Mouse (Mus musculus) stomach, embryonic 15.5 days (tissue): ENCODE measurements around the gene Hoxa9. TPM values are rescaled to one million over a fixed set of nuclear protein-coding genes. Genes with fewer than 3 reads are reported as not detected.

Experiments used
- ATAC-seq: fragments of 200-750 bp; cut with Nextera tagmentation; 2 replicates; pipeline ENCODE4 v1.8.0; 2017; ENCODE audit warnings: low read depth, moderate number of reproducible peaks, moderate TSS enrichment; ENCODE audit not compliant: insufficient read depth, low FRiP score
- H3K27ac ChIP-seq: fragments of 300-500 bp; sonication (generic); 2 replicates; pipeline ENCODE4 v1.5.1; 2015; ENCODE audit warnings: mild to moderate bottlenecking, inconsistent platforms
- H3K27me3 ChIP-seq: fragments of 300-500 bp; sonication (generic); replicated peaks from 2 replicates; pipeline ENCODE4 v1.6.1; 2015; ENCODE audit warnings: inconsistent platforms
- H3K36me3 ChIP-seq: fragments of 300-500 bp; sonication (generic); 2 replicates; pipeline ENCODE4 v1.6.1; 2015; ENCODE audit warnings: inconsistent platforms
- H3K4me1 ChIP-seq: fragments of 300-500 bp; sonication (generic); 2 replicates; pipeline ENCODE4 v1.6.1; 2015; ENCODE audit warnings: inconsistent platforms
- H3K4me2 ChIP-seq: fragments of 300-500 bp; sonication (generic); 2 replicates; pipeline ENCODE4 v1.6.1; 2015; ENCODE audit warnings: mild to moderate bottlenecking, inconsistent platforms
- H3K4me3 ChIP-seq: fragments of 300-500 bp; sonication (generic); replicated peaks from 2 replicates; pipeline ENCODE4 v1.5.1; 2015; ENCODE audit warnings: inconsistent platforms
- H3K9ac ChIP-seq: fragments of 300-500 bp; sonication (generic); 2 replicates; pipeline ENCODE4 v1.6.1; 2015; ENCODE audit warnings: inconsistent platforms
- H3K9me3 ChIP-seq: fragments of 300-500 bp; sonication (generic); 2 replicates; pipeline ENCODE4 v1.6.1; 2016; ENCODE audit warnings: inconsistent platforms
- WGBS: fragments of 180-500 bp; shearing (Covaris S2); methylation state at CpG from one replicate; pipeline ENCODE4 v1.1.7; 2015; 5-methylcytosine and 5-hydroxymethylcytosine counted together
- microRNA counts: library from miRNA; unstranded; fragments of <30 nt; microRNA quantifications from one replicate; lab custom pipeline; 2016
- microRNA-seq: library from miRNA; unstranded; fragments of <30 nt; microRNA quantifications from one replicate; pipeline ENCODE4, GENCODE M21; 2016
- polyA plus RNA-seq: library from polyadenylated mRNA; unstranded; fragments of >200 nt; fragmentation: Nextera tagmentation; extraction: Ambion mirVana; gene quantifications from 2 replicates; pipeline ENCODE4 v1.2.1, GENCODE M21; 2015

Hoxa9 gene
- polyA plus RNA-seq, 1 experiment from 2014 or later, result 1.9 TPM

GRCm38 (mm10) chr6:52174968-52175751, 55.7 kb downstream of the Hoxa9 start:
- Histone ChIP-seq H3K4me1 (peaks cover 24% of the 10 kb centered on the region), H3K4me3 (peak overlapping the region; percentile 60)

GRCm38 (mm10) chr6:52173648-52174047, 57.2 kb downstream of the Hoxa9 start:
- Histone ChIP-seq H3K36me3 (no peaks in the 10 kb centered on the region), H3K4me3 (peak overlapping the region; percentile 41), H3K27me3 (peaks cover 15% of the 10 kb centered on the region), H3K9ac (no peak overlapping the region), H3K9me3 (no peaks in the 10 kb centered on the region), H3K4me1 (peaks cover 29% of the 10 kb centered on the region), H3K4me2 (peak overlapping the region; percentile 77), H3K27ac (peak overlapping the region; percentile 97)
- WGBS, result 3% methylated on average over 4 of the region's 4 CpGs
- ATAC-seq, result no peak

More at GRCm38 (mm10) chr6:52174968-52175751, 55.7 kb downstream of the Hoxa9 start:
- WGBS, result 2% methylated on average over 41 of the region's 41 CpGs
- peak overlapping the region; percentile 59 for H3K4me2 ChIP-seq
- H3K36me3 ChIP-seq, result no peaks in the 10 kb centered on the region
- ATAC-seq, result peak; percentile 20; the same call in 1 of the 2 replicates
- H3K9ac ChIP-seq, result peak overlapping the region; percentile 71
- peaks cover 12% of the 10 kb centered on the region; the same call in 1 of the 2 replicates for H3K27me3 ChIP-seq
- peak overlapping the region; percentile 96 for H3K27ac ChIP-seq
- no peaks in the 10 kb centered on the region for H3K9me3 ChIP-seq

MicroRNA genes within 50 kb of the gene (microRNA counts, 519-probe panel; counts per million panel counts)
- 2,244 counts per million, percentile 38 among the panel's probes with 10 or more counts for microRNA mmu-miR-196b (lab: Ali Mortazavi, UCI)

Small RNA genes within 50 kb of the gene (microRNA-seq; reads per million reads assigned to microRNA genes)
- gene Mir196b, result 595 reads per million, percentile 70 among the genes with 10 or more reads in this experiment

Other genes with a start within 250 kb of the Hoxa9 start
- gene Skap2, start 218.5 kb downstream of the Hoxa9 start, polyA plus RNA-seq, result 42.1 and 45.7 TPM in 2 replicates
- 1.3 and 2.2 TPM in 2 replicates for gene Hoxa1, start 72.8 kb downstream of the Hoxa9 start, polyA plus RNA-seq
- 8.8 and 12.2 TPM in 2 replicates for gene Hoxa2, start 66.3 kb downstream of the Hoxa9 start, polyA plus RNA-seq
- gene 5730596B20Rik, start 53.6 kb downstream of the Hoxa9 start, polyA plus RNA-seq, result 2.6 and 3.1 TPM in 2 replicates
- 4.4 and 5.3 TPM in 2 replicates for gene Hoxa4, start 39.3 kb downstream of the Hoxa9 start, polyA plus RNA-seq
- 19.8 and 20.2 TPM in 2 replicates for gene Hoxa5, start 26.5 kb downstream of the Hoxa9 start, polyA plus RNA-seq
- gene Hoxa6, start 22.4 kb downstream of the Hoxa9 start, polyA plus RNA-seq, result 1.7 and 1.9 TPM in 2 replicates
- gene Hoxa3, start 17.8 kb downstream of the Hoxa9 start, polyA plus RNA-seq, result 8.0 and 9.6 TPM in 2 replicates
- gene Gm28308, start 17.8 kb downstream of the Hoxa9 start, polyA plus RNA-seq, result not detected in 2 replicates
- 7.6 and 12.1 TPM in 2 replicates for gene Hoxa7, start 9.2 kb downstream of the Hoxa9 start, polyA plus RNA-seq
- 1.3 and 2.7 TPM in 2 replicates for gene Hoxa10, start 9.8 kb upstream of the Hoxa9 start, polyA plus RNA-seq
- gene Hoxa11, start 14.7 kb upstream of the Hoxa9 start, polyA plus RNA-seq, result 0.18 and 0.59 TPM in 2 replicates
- gene Hoxa13, start 29.8 kb upstream of the Hoxa9 start, polyA plus RNA-seq, result 0.15 TPM in 1 of 2 replicates, not detected in the other
- gene Evx1, start 82.4 kb upstream of the Hoxa9 start, polyA plus RNA-seq, result 0.05 TPM in 1 of 2 replicates, not detected in the other